Mouse (Mus musculus) 3T3-L1 (cell line): ENCODE measurements around the gene Kif11.

Source experiments
- DNase-seq: peaks from one replicate; pipeline ENCODE4 v3.0.0-alpha.2; 2015; ENCODE audit warnings: low read depth, low spot score

The Kif11 gene

DNA sequence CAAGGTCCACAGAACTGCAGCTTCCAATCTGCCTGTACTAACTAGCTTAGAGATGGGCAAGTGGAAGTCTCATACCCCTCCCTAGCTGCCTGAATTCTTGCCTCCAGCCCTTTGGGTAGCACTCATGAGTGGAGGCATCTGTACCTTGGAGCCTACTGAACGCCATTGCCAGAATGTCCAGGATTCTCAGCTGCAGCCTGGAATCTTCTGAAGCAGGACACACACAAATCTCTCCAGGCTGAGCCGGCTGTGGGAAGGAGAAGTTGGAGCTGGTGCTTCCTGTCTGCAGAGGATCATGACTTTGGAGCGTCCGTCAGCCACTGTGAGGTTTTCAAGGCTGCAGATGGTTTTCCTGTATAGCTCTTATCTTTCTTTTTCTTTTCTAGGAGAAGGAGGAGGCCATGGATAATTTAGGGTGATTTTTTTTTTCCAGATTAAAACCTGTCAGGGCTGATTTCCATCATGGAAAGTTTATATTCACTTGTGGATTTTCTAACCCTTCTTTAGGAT, 67.5 kb downstream of the Kif11 start:
- DNase-seq, result no peak

DNA sequence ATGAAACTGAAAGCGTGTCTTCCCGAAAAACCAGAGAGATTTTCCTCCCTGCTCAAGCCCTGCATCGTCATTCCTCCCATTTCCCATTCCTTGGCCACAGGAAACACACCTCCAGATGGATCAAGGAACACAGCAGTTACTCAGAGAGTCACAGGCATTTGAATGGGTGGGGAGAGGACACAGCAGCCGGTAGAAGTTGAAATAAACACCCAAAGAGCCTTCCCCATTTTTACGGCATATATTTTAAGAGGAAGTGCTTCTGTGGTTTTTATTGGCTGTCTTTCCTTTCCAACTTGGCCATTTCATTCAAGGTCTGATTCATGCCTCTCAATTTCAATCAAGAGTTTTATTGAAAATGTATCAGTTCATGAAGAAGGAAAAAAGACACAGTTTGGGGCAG, 72.0 kb downstream of the Kif11 start:
- DNase-seq, result no peak

DNA sequence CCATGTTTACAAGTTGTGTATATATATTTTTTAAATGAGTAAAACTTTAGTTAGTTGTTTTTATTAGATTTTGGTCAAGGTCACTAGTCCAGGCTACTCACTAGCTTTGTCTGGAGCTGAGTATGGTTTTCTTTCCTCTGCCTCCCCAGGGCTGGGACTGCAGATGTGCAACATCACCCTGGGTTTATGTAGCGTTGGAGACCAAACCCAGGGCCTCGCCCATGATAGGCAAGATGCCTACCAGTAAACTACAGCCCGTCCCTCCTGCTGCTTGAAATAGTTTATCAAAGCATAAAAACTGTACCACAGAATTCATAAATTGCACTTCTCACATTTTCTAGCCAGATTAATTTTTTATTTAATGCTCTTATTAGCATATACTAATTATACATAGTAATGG, 73.0 kb downstream of the Kif11 start:
- no peak for DNase-seq

GRCm38 (mm10) chr19:37455528-37455927, 79.3 kb downstream of the Kif11 start:
- DNase-seq, result no peak

DNA sequence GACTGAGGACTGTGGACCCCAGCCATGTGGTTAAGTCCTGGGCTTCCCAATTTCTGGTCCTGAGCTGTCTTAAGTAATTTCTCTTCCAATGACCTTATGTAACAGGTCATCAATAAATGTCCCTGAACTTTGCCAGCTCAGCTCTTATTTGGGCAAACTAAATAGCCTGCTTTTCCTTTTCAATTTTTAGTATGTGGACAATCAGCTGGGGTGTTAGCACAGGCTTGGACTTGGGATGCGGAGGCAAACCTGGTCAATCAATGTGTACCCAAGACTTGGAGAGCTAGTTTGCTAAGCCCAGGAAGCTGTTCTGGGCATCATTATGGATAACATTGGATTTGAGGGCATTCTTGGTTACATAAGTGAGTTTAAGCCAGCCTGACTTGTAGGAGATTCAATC, 79.8 kb downstream of the Kif11 start:
- DNase-seq, result no peak

DNA sequence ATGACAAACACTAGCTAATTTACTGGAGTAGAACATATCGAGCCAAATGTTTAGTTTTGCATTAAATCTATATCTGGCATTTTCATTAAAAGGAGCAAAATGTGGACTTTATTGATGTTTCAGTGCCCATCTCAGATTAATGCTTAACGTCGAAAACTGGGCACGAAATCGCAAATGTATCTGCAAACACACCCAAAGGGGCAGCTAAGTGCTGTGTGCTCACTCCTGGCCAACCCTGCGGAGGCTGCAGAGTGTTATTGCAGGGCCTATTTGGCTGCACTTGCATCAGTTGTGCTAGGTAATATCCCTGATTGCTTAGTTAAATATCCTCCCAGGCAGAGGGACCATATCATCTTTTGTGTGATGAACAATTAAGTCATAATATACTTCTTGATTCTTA, 81.8 kb downstream of the Kif11 start:
- DNase-seq, result no peak

DNA sequence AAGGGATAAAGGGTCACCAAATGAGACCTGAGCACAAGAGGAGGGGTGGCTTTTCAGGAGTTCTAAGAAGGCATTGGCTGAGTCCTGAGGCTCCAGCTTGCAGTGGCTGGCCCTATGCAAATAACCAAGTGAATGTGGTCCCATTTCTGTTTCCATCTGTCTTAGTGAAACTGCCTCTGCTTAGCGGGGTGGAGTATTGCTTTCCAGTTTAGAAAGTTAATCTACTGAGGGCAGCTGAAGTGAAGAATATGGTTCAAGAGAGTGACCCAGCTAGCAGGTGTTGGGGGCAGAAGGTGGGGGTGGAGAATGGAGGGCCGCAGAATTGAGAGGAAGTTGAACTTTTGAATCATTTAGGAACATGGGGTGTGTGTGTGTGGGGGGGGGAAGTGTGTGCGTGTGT, 90.2 kb downstream of the Kif11 start:
- no peak for DNase-seq

DNA sequence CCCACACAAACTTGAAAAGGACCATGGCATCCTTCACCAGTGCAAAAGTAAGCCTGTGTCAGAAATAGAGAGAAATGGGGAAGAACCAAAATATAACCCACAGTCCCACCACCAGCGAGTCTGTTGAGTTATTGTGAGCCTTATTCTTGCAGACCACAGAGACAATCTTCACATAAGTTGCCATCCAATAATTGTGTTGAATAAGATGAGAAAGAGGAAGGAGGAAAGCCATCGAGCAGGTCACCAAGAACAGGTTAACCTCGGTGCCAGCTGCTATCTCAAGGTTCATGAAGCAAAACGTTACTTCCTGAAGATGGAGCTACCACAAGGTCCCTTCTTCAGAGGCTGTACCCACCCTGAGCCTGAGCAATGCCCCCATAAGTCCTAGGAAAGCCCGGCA, 90.8 kb downstream of the Kif11 start:
- no peak for DNase-seq

- no peak for DNase-seq
Observed at GRCm38 (mm10) chr19:37468841-37469566, 92.8 kb downstream of the Kif11 start.
